ENCODE assay signal across 8 mouse cellular contexts in genomic region chr8:11007001-11007580, GRCm38 (mm10). TPM values are rescaled to one million over a fixed set of nuclear protein-coding genes. Genes with fewer than 3 reads are reported as not detected.
DNase-seq lines count a peak whose midpoint lies in the region; ATAC-seq and TF ChIP-seq lines count a peak whose summit lies in the region.

No protein-coding gene starts in this region.

- ATAC-seq in forebrain, embryonic 12.5 days (ENCODE audit: low FRiP score): peak; percentile 56
- ATAC-seq in heart, postnatal 0 days (ENCODE audit: insufficient read depth, low read depth): peak; percentile 31
- ATAC-seq in liver, embryonic 16.5 days (ENCODE audit: low read depth): peak; percentile 35
- peak; percentile 26 for ATAC-seq in neural tube, embryonic 12.5 days (ENCODE audit: low FRiP score, low read depth)
- ATAC-seq in stomach, postnatal 0 days (ENCODE audit: low FRiP score, low TSS enrichment): peak; percentile 63

- H3K9me3 ChIP-seq in forebrain, embryonic 12.5 days: no peaks in the 10 kb centered on the region
- H3K9me3 ChIP-seq in heart, postnatal 0 days (replicated peaks; ENCODE audit: control insufficient read depth, low read length): no peaks in the 10 kb centered on the region
- H3K9me3 ChIP-seq in liver, embryonic 16.5 days (replicated peaks; ENCODE audit: control insufficient read depth, low read length): no peaks in the 10 kb centered on the region
- H3K9me3 ChIP-seq in neural tube, embryonic 12.5 days: no peaks in the 10 kb centered on the region
- H3K9me3 ChIP-seq in stomach, postnatal 0 days (ENCODE audit: control insufficient read depth, low read length): no peaks in the 10 kb centered on the region

- H3K4me2 ChIP-seq in forebrain, embryonic 12.5 days: peak overlapping the region; percentile 93
- H3K4me2 ChIP-seq in heart, postnatal 0 days (ENCODE audit: low read depth, low read length): peak overlapping the region; percentile 85
- H3K4me2 ChIP-seq in liver, embryonic 16.5 days (ENCODE audit: low read depth, low read length): peak overlapping the region; percentile 92
- peak overlapping the region; percentile 81 for H3K4me2 ChIP-seq in neural tube, embryonic 12.5 days (replicated peaks)
- peak overlapping the region; percentile 94 for H3K4me2 ChIP-seq in stomach, postnatal 0 days (replicated peaks; ENCODE audit: low read depth)

- H3K9ac ChIP-seq in forebrain, embryonic 12.5 days: peak overlapping the region; percentile 92
- peak overlapping the region; percentile 96 for H3K9ac ChIP-seq in heart, postnatal 0 days (replicated peaks; ENCODE audit: low read depth, low read length)
- peak overlapping the region; percentile 93 for H3K9ac ChIP-seq in liver, embryonic 16.5 days (ENCODE audit: low read depth, low read length)
- peak overlapping the region; percentile 89 for H3K9ac ChIP-seq in neural tube, embryonic 12.5 days
- H3K9ac ChIP-seq in stomach, postnatal 0 days (ENCODE audit: low read length): peak overlapping the region; percentile 93

- peak overlapping the region; percentile 96 for H3K27ac ChIP-seq in forebrain, embryonic 12.5 days
- H3K27ac ChIP-seq in heart, postnatal 0 days (ENCODE audit: low read depth): peak overlapping the region; percentile 100
- peak overlapping the region; percentile 95 for H3K27ac ChIP-seq in liver, embryonic 16.5 days (ENCODE audit: low read length)
- H3K27ac ChIP-seq in neural tube, embryonic 12.5 days: peak overlapping the region; percentile 57
- peak overlapping the region; percentile 99 for H3K27ac ChIP-seq in stomach, postnatal 0 days (replicated peaks)

- peak overlapping the region; percentile 83 for H3K4me3 ChIP-seq in forebrain, embryonic 12.5 days (replicated peaks)
- peak overlapping the region; percentile 88 for H3K4me3 ChIP-seq in heart, postnatal 0 days (ENCODE audit: low read depth, low read length)
- peak overlapping the region; percentile 91 for H3K4me3 ChIP-seq in liver, embryonic 16.5 days (ENCODE audit: low read depth, low read length)
- H3K4me3 ChIP-seq in neural tube, embryonic 12.5 days: peak overlapping the region; percentile 88
- H3K4me3 ChIP-seq in stomach, postnatal 0 days (ENCODE audit: low read depth, low read length): peak overlapping the region; percentile 86

- 0 out of 2 replicates have a peak, but pooled peaks cover 12% of the 10 kb centered on the region for H3K36me3 ChIP-seq in forebrain, embryonic 12.5 days (replicated peaks)
- H3K36me3 ChIP-seq in heart, postnatal 0 days (replicated peaks; ENCODE audit: control insufficient read depth, insufficient read depth, low read length): peaks cover 13% of the 10 kb centered on the region
- H3K36me3 ChIP-seq in liver, embryonic 16.5 days (ENCODE audit: control insufficient read depth, insufficient read depth): no peaks in the 10 kb centered on the region; the same call in 1 of the 2 replicates
- peaks cover 4% of the 10 kb centered on the region; the same call in 1 of the 2 replicates for H3K36me3 ChIP-seq in neural tube, embryonic 12.5 days
- peaks cover 8% of the 10 kb centered on the region for H3K36me3 ChIP-seq in stomach, postnatal 0 days (ENCODE audit: control insufficient read depth, insufficient read depth, low read length)

- peak; percentile 77 to 85 for DNase-seq in CD8-positive naive resting alpha-beta T cell, adult 2 months (ENCODE audit: low read depth in 2 of 2, low spot score in 2 of 2)
- DNase-seq in c-Kit-positive CD71-positive TER-119-negative erythroid progenitor cells, embryonic 14.5 days (ENCODE audit: low read depth): peak; percentile 73
- peak; percentile 89 for DNase-seq in heart, postnatal 0 days (ENCODE audit: low spot score)
- DNase-seq in kidney, postnatal 4 days: peak; percentile 92 to 96
- peak; percentile 91 for DNase-seq in stomach, postnatal 0 days (ENCODE audit: low spot score)

- peak; percentile 74 for TF ChIP-seq CTCF in heart, postnatal 0 days (IDR thresholded peaks at IDR 0.05; ENCODE audit: low read depth)
- peak; percentile 83 for TF ChIP-seq CTCF in stomach, postnatal 0 days (IDR thresholded peaks at IDR 0.05; ENCODE audit: low read depth)

- under 1% methylated on average over 56 of the region's 56 CpGs for WGBS in forebrain, embryonic 12.5 days
- WGBS in heart, postnatal 0 days: 3% methylated on average over 35 of the region's 56 CpGs
- 0% methylated on average over 48 of the region's 56 CpGs for WGBS in liver, embryonic 16.5 days (ENCODE audit: insufficient replicate concordance)
- under 1% methylated on average over 56 of the region's 56 CpGs for WGBS in neural tube, embryonic 12.5 days
- under 1% methylated on average over 54 of the region's 56 CpGs for WGBS in stomach, postnatal 0 days

- H3K27me3 ChIP-seq in forebrain, embryonic 12.5 days: peaks cover 24% of the 10 kb centered on the region; the same call in 1 of the 2 replicates
- peaks cover 5% of the 10 kb centered on the region; the same call in 1 of the 2 replicates for H3K27me3 ChIP-seq in heart, postnatal 0 days (ENCODE audit: control insufficient read depth, insufficient read depth, low read length)
- peaks cover 3% of the 10 kb centered on the region; the same call in 1 of the 2 replicates for H3K27me3 ChIP-seq in liver, embryonic 16.5 days (ENCODE audit: control insufficient read depth, insufficient read depth, low read depth, low read length)
- no peaks in the 10 kb centered on the region for H3K27me3 ChIP-seq in neural tube, embryonic 12.5 days (replicated peaks)
- H3K27me3 ChIP-seq in stomach, postnatal 0 days (ENCODE audit: control insufficient read depth, insufficient read depth, low read length): no peaks in the 10 kb centered on the region

- no peak for TF ChIP-seq EP300 in heart, postnatal 0 days (IDR thresholded peaks at IDR 0.05; ENCODE audit: low read depth)
- no peak for TF ChIP-seq EP300 in stomach, postnatal 0 days (optimal IDR thresholded peaks at IDR 0.05)

- peaks cover 72% of the 10 kb centered on the region for H3K4me1 ChIP-seq in forebrain, embryonic 12.5 days
- H3K4me1 ChIP-seq in heart, postnatal 0 days (ENCODE audit: control insufficient read depth, insufficient read depth): peaks cover 36% of the 10 kb centered on the region; the same call in 1 of the 2 replicates
- H3K4me1 ChIP-seq in liver, embryonic 16.5 days (ENCODE audit: control insufficient read depth, low read depth, low read length): peaks cover 50% of the 10 kb centered on the region
- peaks cover 62% of the 10 kb centered on the region for H3K4me1 ChIP-seq in neural tube, embryonic 12.5 days
- H3K4me1 ChIP-seq in stomach, postnatal 0 days (replicated peaks; ENCODE audit: control insufficient read depth, insufficient read depth): peaks cover 21% of the 10 kb centered on the region

RNA-seq across cellular contexts. Expression of gene Irs2, which starts 1.2 kb away (rescaled TPM):
- 5.0 and 6.5 TPM in 2 replicates for polyA plus RNA-seq in forebrain, embryonic 12.5 days (2016; fragmentation: Nextera tagmentation; extraction: Ambion mirVana)
- total RNA-seq in heart, postnatal 0 days (2014; rRNA removed; ENCODE audit: low replicate concordance): 39.3 and 53.4 TPM in 2 replicates
- 1.6 and 2.0 TPM in 2 replicates for polyA plus RNA-seq in heart, postnatal 0 days (2015; fragmentation: Nextera tagmentation; extraction: Ambion mirVana)
- 3.0 and 3.2 TPM in 2 replicates for polyA plus RNA-seq in liver, embryonic 16.5 days (2015; fragmentation: Nextera tagmentation; extraction: Ambion mirVana)
- 8.3 and 9.5 TPM in 2 replicates for polyA plus RNA-seq in neural tube, embryonic 12.5 days (2016; fragmentation: Nextera tagmentation; extraction: Ambion mirVana)
- 3.3 and 3.9 TPM in 2 replicates for polyA plus RNA-seq in stomach, postnatal 0 days (2015; fragmentation: Nextera tagmentation; extraction: Ambion mirVana)

Comparison
In these comparisons a context has a peak if more than half of its experiments do, and no peak if none do; other contexts are left out.
1. Peak in every context shown above with its lines: DNase-seq, ATAC-seq, H3K4me3 ChIP-seq and H3K27ac ChIP-seq.